Mouse (Mus musculus) megakaryocyte, embryonic 14.5 days (primary cell): ENCODE measurements around the gene Ip6k2. TPM values are rescaled to one million over a fixed set of nuclear protein-coding genes. Genes with fewer than 3 reads are reported as not detected.
A peak's percentile ranks its signal among the peaks of the same experiment; 100 is the strongest.

Experiments used
- H3K27me3 ChIP-seq: replicated peaks from 2 replicates; pipeline ENCODE3; 2012; ENCODE audit warnings: inconsistent platforms
- H3K36me3 ChIP-seq: replicated peaks from 2 replicates; pipeline ENCODE3; 2012; ENCODE audit warnings: low read length, inconsistent platforms, mixed read lengths
- H3K4me1 ChIP-seq: 2 replicates; pipeline ENCODE4 v1.6.1; 2012; ENCODE audit warnings: inconsistent platforms
- H3K4me3 ChIP-seq: replicated peaks from 2 replicates; pipeline ENCODE3; 2012; ENCODE audit warnings: moderate library complexity, mild to moderate bottlenecking, inconsistent platforms
- H3K9me3 ChIP-seq: 2 replicates; pipeline ENCODE4 v1.6.1; 2012; ENCODE audit warnings: inconsistent platforms
- FLI1 ChIP-seq: IDR thresholded peaks from 2 replicates; pipeline ENCODE4 v1.6.1; 2012; ENCODE audit warnings: low read length, inconsistent platforms, mixed read lengths
- GATA1 ChIP-seq: IDR thresholded peaks from 3 replicates; pipeline ENCODE4 v1.6.1; 2012; ENCODE audit warnings: mixed read lengths, low read length, inconsistent platforms, borderline replicate concordance
- polyA plus RNA-seq: library from polyadenylated mRNA; stranded (reverse); fragments of >175 nt; gene quantifications from 2 replicates; pipeline ENCODE4 v1.2.3, GENCODE M21; 2012; ENCODE audit warnings: low replicate concordance; ENCODE audit not compliant: insufficient read depth

The Ip6k2 gene
- polyA plus RNA-seq, 1 experiment = 25.5 TPM

GRCm38 (mm10) chr9:108809188-108809587, 25.6 kb downstream of the Ip6k2 start:
- Histone ChIP-seq H3K27me3 (peaks cover 17% of the 10 kb centered on the region), H3K4me3 (peak overlapping the region; percentile 99), H3K9me3 (no peaks in the 10 kb centered on the region), H3K4me1 (peaks cover 22% of the 10 kb centered on the region), H3K36me3 (peaks cover 58% of the 10 kb centered on the region)
- TF ChIP-seq GATA1 = no peak
- TF ChIP-seq FLI1 = no peak

GRCm38 (mm10) chr9:108809723-108810122, 26.1 kb downstream of the Ip6k2 start:
- Histone ChIP-seq H3K9me3 (no peaks in the 10 kb centered on the region), H3K4me1 (peaks cover 22% of the 10 kb centered on the region), H3K36me3 (peaks cover 58% of the 10 kb centered on the region), H3K4me3 (no peak overlapping the region), H3K27me3 (peaks cover 17% of the 10 kb centered on the region)
- TF ChIP-seq FLI1 (no peak), GATA1 (no peak)

- Histone ChIP-seq H3K4me1 (peaks cover 25% of the 10 kb centered on the region), H3K36me3 (peaks cover 58% of the 10 kb centered on the region), H3K27me3 (peaks cover 17% of the 10 kb centered on the region), H3K9me3 (no peaks in the 10 kb centered on the region), H3K4me3 (no peak overlapping the region)
- TF ChIP-seq GATA1 = no peak
- no peak for TF ChIP-seq FLI1
Measured at GRCm38 (mm10) chr9:108810516-108810915, 26.9 kb downstream of the Ip6k2 start.

DNA sequence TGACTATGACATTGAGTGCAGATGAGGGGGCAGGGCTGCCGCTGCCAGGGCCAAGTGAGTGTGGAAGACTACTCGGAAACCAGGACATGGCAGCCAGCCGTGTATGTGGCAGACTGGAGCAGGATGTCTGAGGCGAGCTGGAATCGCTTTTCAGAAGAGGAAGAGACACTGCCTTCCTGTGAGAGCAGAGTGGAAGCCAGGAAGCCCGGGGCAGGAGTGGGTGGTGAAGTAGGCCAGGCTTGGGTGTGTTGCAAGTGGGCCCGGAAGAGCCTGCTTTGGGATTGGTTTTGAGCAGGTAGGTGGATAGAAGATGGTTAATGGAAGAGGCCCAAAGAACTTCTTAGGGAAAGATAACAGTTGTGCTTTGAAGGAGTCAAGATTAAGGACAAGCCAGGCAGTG, 32.0 kb downstream of the Ip6k2 start:
- Histone ChIP-seq H3K27me3 (peaks cover 10% of the 10 kb centered on the region), H3K4me1 (peaks cover 12% of the 10 kb centered on the region; the same call in 1 of the 2 replicates), H3K4me3 (no peak overlapping the region), H3K36me3 (peaks cover 37% of the 10 kb centered on the region), H3K9me3 (no peaks in the 10 kb centered on the region)
- no peak for TF ChIP-seq FLI1
- no peak for TF ChIP-seq GATA1

- Histone ChIP-seq H3K27me3 (peaks cover 33% of the 10 kb centered on the region), H3K4me1 (peaks cover 10% of the 10 kb centered on the region; the same call in 1 of the 2 replicates), H3K9me3 (peaks cover 8% of the 10 kb centered on the region), H3K36me3 (peaks cover 12% of the 10 kb centered on the region), H3K4me3 (no peak overlapping the region)
- TF ChIP-seq GATA1 (no peak), FLI1 (no peak)
Measured at GRCm38 (mm10) chr9:108819495-108819894, 35.9 kb downstream of the Ip6k2 start.

GRCm38 (mm10) chr9:108820077-108820476, 36.5 kb downstream of the Ip6k2 start:
- H3K4me1 ChIP-seq = peaks cover 10% of the 10 kb centered on the region; the same call in 1 of the 2 replicates
- H3K9me3 ChIP-seq = peaks cover 13% of the 10 kb centered on the region
- H3K36me3 ChIP-seq = peaks cover 6% of the 10 kb centered on the region
- no peak overlapping the region for H3K4me3 ChIP-seq
- peaks cover 39% of the 10 kb centered on the region for H3K27me3 ChIP-seq
- TF ChIP-seq FLI1 (no peak), GATA1 (no peak)

DNA sequence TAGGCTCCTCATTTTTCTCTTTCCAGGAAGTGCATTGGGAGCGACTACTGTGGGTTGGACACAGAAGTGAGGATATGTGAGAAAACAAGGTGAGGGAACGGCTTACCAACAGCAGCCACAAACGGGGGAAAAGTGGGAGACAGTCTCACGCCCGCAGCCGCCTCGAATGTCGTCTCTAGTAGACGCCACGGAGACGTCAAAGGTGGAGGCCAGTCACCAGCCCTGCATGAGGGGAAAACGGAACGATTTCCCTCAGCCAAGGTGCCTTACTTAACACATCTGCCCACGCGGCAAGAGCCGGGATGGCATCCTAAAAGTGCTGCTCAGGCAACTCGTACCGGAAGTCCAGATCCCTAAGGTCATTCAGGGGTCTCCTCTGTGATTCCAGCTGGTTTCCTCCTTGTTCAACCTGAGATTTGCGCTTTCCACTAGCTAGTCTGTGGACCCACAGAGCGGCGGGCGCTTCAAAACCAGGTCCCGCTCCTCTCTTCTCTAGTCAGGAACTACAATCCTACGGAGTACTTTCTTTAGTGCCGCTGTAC, 40.6 kb downstream of the Ip6k2 start:
- no peak for TF ChIP-seq GATA1
- TF ChIP-seq FLI1 = no peak
- no peaks in the 10 kb centered on the region for H3K36me3 ChIP-seq
- H3K9me3 ChIP-seq = peaks cover 28% of the 10 kb centered on the region
- peaks cover 80% of the 10 kb centered on the region for H3K27me3 ChIP-seq
- H3K4me1 ChIP-seq = peaks cover 32% of the 10 kb centered on the region
- no peak overlapping the region for H3K4me3 ChIP-seq

DNA sequence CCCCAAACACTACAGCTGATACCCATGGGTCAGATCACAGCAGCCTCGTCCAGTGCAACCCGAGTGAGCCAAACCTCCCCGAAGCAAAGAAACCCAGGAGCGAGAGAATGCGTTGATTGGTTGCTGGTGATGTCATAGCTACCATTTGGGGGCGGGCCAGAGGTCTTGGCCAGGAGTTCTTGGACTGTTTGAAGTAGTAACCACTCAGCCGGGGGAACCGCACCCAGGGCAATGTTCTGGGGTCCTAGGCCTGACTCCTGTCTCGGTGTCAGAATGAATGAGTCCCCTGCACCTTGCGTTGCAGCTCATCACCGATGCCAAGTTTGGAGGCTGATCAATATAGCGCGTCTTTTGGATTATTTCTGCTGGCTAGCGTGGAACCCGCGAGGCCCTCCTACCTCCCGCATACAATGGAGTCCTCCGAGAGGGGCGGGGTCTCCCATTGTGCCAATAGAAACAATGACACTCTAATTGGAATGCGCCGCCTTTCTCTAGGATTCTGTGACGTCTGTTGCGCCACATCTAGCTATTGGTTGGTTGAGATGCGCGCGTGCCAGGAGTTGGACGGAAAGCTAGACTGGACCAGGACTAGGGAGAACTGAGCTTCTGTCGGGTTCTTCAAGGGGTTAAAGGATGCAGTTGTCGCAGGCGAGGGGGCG, 41.3 kb downstream of the Ip6k2 start:
- no peak overlapping the region for H3K4me3 ChIP-seq
- peaks cover 87% of the 10 kb centered on the region for H3K27me3 ChIP-seq
- H3K4me1 ChIP-seq = peaks cover 32% of the 10 kb centered on the region
- H3K9me3 ChIP-seq = peaks cover 28% of the 10 kb centered on the region
- TF ChIP-seq GATA1 (no peak), FLI1 (no peak)
- H3K36me3 ChIP-seq = no peaks in the 10 kb centered on the region

DNA sequence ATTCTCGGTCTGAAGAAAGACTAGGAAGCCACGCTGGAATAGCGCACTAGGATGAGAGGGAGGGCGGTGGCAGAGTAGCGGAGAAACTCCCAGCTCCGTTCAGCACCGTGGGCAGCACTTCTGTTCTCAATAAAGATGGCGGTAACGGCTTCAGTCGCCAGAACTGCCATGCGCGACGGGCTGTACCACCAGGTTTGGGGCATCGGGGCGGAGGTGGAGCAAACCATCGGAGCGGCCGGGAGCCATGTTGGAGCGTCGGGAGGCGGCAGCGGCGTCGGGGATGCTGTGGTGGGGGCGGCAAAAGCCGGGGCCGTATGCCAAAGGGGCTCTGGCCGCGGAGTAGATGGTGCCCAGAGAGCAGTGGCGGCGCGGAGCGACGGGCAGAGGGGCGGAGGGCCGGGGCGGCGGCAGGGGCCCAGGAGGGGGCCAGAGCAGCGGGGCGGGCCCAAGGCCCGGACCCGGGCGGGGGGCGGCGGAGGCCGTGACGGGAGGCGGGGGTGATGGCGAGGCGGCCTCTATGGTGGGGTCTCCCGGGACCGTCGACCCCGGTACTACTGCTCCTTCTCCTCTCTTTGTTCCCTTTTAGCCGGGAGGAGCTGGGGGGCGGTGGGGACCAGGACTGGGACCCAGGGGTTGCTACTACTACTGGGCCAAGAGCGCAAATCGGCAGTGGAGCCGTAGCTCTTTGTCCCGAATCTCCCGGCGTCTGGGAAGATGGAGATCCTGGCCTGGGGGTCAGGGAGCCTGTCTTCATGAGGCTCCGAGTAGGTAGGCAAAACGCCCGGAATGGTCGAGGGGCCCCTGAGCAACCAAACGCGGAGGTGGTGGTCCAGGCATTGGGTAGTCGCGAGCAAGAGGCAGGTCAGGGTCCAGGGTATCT, 42.5 kb downstream of the Ip6k2 start, which contains the start of gene Celsr3:
Gene Celsr3 (plus strand): TSS at position 501 of the 880 bp plus-strand sequence.
- no peak for TF ChIP-seq GATA1
- TF ChIP-seq FLI1 = no peak
- peaks cover 90% of the 10 kb centered on the region for H3K27me3 ChIP-seq
- H3K9me3 ChIP-seq = peaks cover 28% of the 10 kb centered on the region
- H3K36me3 ChIP-seq = no peaks in the 10 kb centered on the region
- peaks cover 28% of the 10 kb centered on the region for H3K4me1 ChIP-seq
- peak within 1 kb of the TSS; percentile 90 for H3K4me3 ChIP-seq

GRCm38 (mm10) chr9:108826700-108827340, 43.2 kb downstream of the Ip6k2 start:
- no peaks in the 10 kb centered on the region for H3K36me3 ChIP-seq
- H3K4me3 ChIP-seq = peak overlapping the region; percentile 90
- H3K9me3 ChIP-seq = peaks cover 28% of the 10 kb centered on the region
- no peak for TF ChIP-seq GATA1
- TF ChIP-seq FLI1 = no peak
- H3K27me3 ChIP-seq = peaks cover 95% of the 10 kb centered on the region
- peaks cover 35% of the 10 kb centered on the region for H3K4me1 ChIP-seq
